Mouse (Mus musculus) CH12.LX (cell line): ENCODE measurements around the gene Map3k14. TPM values are rescaled to one million over a fixed set of nuclear protein-coding genes. Genes with fewer than 3 reads are reported as not detected.

Experiments
- DNase-seq: peaks from one replicate; pipeline ENCODE4 v3.0.0-alpha.2; 2013; ENCODE audit errors: extremely low read depth
- H3K27ac ChIP-seq: 2 replicates; pipeline ENCODE4 v1.5.1; 2012; ENCODE audit warnings: low read depth, mild to moderate bottlenecking, control low read depth, moderate library complexity; ENCODE audit not compliant: insufficient read depth
- H3K27me3 ChIP-seq: replicated peaks from 2 replicates; pipeline ENCODE3; 2012; ENCODE audit warnings: inconsistent platforms
- H3K36me3 ChIP-seq, 2 experiments: replicated peaks in 1 of 2; 2 replicates each; pipeline versions ENCODE3 to v1.6.1; 2012; ENCODE audit warnings: inconsistent platforms in 1 of 2, low read length in 1 of 2, mild to moderate bottlenecking in 1 of 2, mixed read lengths in 1 of 2, moderate library complexity in 1 of 2; ENCODE audit not compliant: control insufficient read depth in 1 of 2, insufficient read depth in 1 of 2
- H3K4me1 ChIP-seq, 2 experiments: 2 replicates each; pipeline ENCODE4 v1.6.1; 2012; ENCODE audit warnings: inconsistent platforms in 1 of 2, moderate library complexity in 1 of 2; ENCODE audit not compliant: insufficient read depth in 2 of 2, control insufficient read depth in 1 of 2
- H3K4me2 ChIP-seq: 2 replicates; pipeline ENCODE4 v1.6.1; 2012; ENCODE audit warnings: low read depth, mild to moderate bottlenecking, control low read depth; ENCODE audit not compliant: poor library complexity, insufficient read depth, severe bottlenecking
- H3K4me3 ChIP-seq, 3 experiments: fragments of 150-350 bp in 1 of 3; sonication (generic) in 1 of 3; replicated peaks in 1 of 3; 2 replicates each; pipeline versions ENCODE3 to v1.5.1; 2011 to 2012; ENCODE audit warnings: low read depth in 2 of 3, low read length in 2 of 3, mild to moderate bottlenecking in 2 of 3, moderate library complexity in 2 of 3, control low read depth in 1 of 3, improper control_type of control experiment in 1 of 3, inconsistent platforms in 1 of 3, mixed read lengths in 1 of 3; ENCODE audit not compliant: poor library complexity in 1 of 3
- H3K79me2 ChIP-seq: replicated peaks from 2 replicates; pipeline ENCODE4 v1.6.1; 2012; ENCODE audit warnings: mild to moderate bottlenecking, moderate library complexity; ENCODE audit not compliant: control insufficient read depth, poor library complexity, insufficient read depth, severe bottlenecking; ENCODE audit errors: extremely low read depth
- H3K9ac ChIP-seq: 2 replicates; pipeline ENCODE4 v1.6.1; 2012; ENCODE audit warnings: low read depth, mild to moderate bottlenecking, control low read depth, moderate library complexity; ENCODE audit not compliant: insufficient read depth
- H3K9me3 ChIP-seq: replicated peaks from 2 replicates; pipeline ENCODE3; 2012; ENCODE audit warnings: low read length, inconsistent platforms, mixed read lengths
- BHLHE40 ChIP-seq: IDR thresholded peaks from 2 replicates; pipeline ENCODE4 v1.6.1; 2011; ENCODE audit warnings: mild to moderate bottlenecking, low read depth, low read length, improper control_type of control experiment
- CHD1 ChIP-seq: IDR thresholded peaks from 2 replicates; pipeline ENCODE4 v1.6.1; 2012; ENCODE audit warnings: low read depth, low read length, improper control_type of control experiment, inconsistent platforms
- CHD2 ChIP-seq: IDR thresholded peaks from 2 replicates; pipeline ENCODE4 v1.6.1; 2011; ENCODE audit warnings: low read length, improper control_type of control experiment
- CTCF ChIP-seq, 2 experiments: IDR thresholded peaks in 1 of 2; conservative IDR thresholded peaks in 1 of 2; 2 replicates each; pipeline ENCODE4 v1.5.1; 2011 to 2012; ENCODE audit warnings: low read depth in 2 of 2, low read length in 2 of 2, improper control_type of control experiment in 1 of 2, inconsistent platforms in 1 of 2, mild to moderate bottlenecking in 1 of 2, moderate library complexity in 1 of 2
- E2F4 ChIP-seq: IDR thresholded peaks from 2 replicates; pipeline ENCODE4 v1.6.1; 2011; ENCODE audit warnings: low read depth, low read length, improper control_type of control experiment; ENCODE audit not compliant: insufficient replicate concordance
- ELF1 ChIP-seq: IDR thresholded peaks from 2 replicates; pipeline ENCODE4 v1.6.1; 2014; ENCODE audit warnings: low read depth, mild to moderate bottlenecking, inconsistent platforms, low read length, improper control_type of control experiment
- EP300 ChIP-seq: IDR thresholded peaks from 2 replicates; pipeline ENCODE4 v1.6.1; 2011; ENCODE audit warnings: low read length, improper control_type of control experiment
- ETS1 ChIP-seq: conservative IDR thresholded peaks from 2 replicates; pipeline ENCODE4 v1.6.1; 2012; ENCODE audit warnings: low read depth, mild to moderate bottlenecking, inconsistent platforms, low read length, improper control_type of control experiment, moderate library complexity
- GABPA ChIP-seq: IDR thresholded peaks from 2 replicates; pipeline ENCODE4 v1.6.1; 2012; ENCODE audit warnings: low read depth, low read length, improper control_type of control experiment, inconsistent platforms; ENCODE audit not compliant: insufficient replicate concordance
- HCFC1 ChIP-seq: IDR thresholded peaks from 2 replicates; pipeline ENCODE4 v1.6.1; 2012; ENCODE audit warnings: low read depth, mild to moderate bottlenecking, inconsistent platforms, low read length, improper control_type of control experiment
- IRF4 ChIP-seq: IDR thresholded peaks from 2 replicates; pipeline ENCODE4 v1.6.1; 2014; ENCODE audit warnings: low read depth, mild to moderate bottlenecking, inconsistent platforms, low read length, improper control_type of control experiment
- JUN ChIP-seq: IDR thresholded peaks from 2 replicates; pipeline ENCODE4 v1.6.1; 2011; ENCODE audit warnings: low read depth, mild to moderate bottlenecking, low read length, improper control_type of control experiment, moderate library complexity; ENCODE audit not compliant: insufficient read depth
- KAT2A ChIP-seq: IDR thresholded peaks from 2 replicates; pipeline ENCODE4 v1.6.1; 2012; ENCODE audit warnings: low read length, improper control_type of control experiment, inconsistent platforms; ENCODE audit not compliant: insufficient replicate concordance
- MAFK ChIP-seq: IDR thresholded peaks from 2 replicates; pipeline ENCODE4 v1.6.1; 2011; ENCODE audit warnings: low read length, improper control_type of control experiment; ENCODE audit not compliant: insufficient replicate concordance
- MAX ChIP-seq: IDR thresholded peaks from 2 replicates; pipeline ENCODE4 v1.6.1; 2011; ENCODE audit warnings: low read length, improper control_type of control experiment
- MAZ ChIP-seq: IDR thresholded peaks from 2 replicates; pipeline ENCODE4 v1.6.1; 2012; ENCODE audit warnings: low read depth, mild to moderate bottlenecking, inconsistent platforms, low read length, improper control_type of control experiment, moderate library complexity
- MEF2A ChIP-seq: IDR thresholded peaks from 2 replicates; pipeline ENCODE4 v1.6.1; 2014; ENCODE audit warnings: low read depth, mild to moderate bottlenecking, inconsistent platforms, low read length, improper control_type of control experiment, borderline replicate concordance
- MXI1 ChIP-seq: IDR thresholded peaks from 2 replicates; pipeline ENCODE4 v1.6.1; 2011; ENCODE audit warnings: mild to moderate bottlenecking, low read depth, low read length, improper control_type of control experiment
- MYC ChIP-seq: IDR thresholded peaks from 2 replicates; pipeline ENCODE4 v1.6.1; 2011; ENCODE audit warnings: low read depth, mild to moderate bottlenecking, improper control_type of control experiment, low read length
- NELFE ChIP-seq: IDR thresholded peaks from 2 replicates; pipeline ENCODE4 v1.6.1; 2011; ENCODE audit warnings: low read depth, low read length, improper control_type of control experiment
- NRF1 ChIP-seq: IDR thresholded peaks from 2 replicates; pipeline ENCODE4 v1.6.1; 2014; ENCODE audit warnings: low read depth, mild to moderate bottlenecking, inconsistent platforms, low read length, improper control_type of control experiment, moderate library complexity
- PAX5 ChIP-seq: IDR thresholded peaks from 2 replicates; pipeline ENCODE4 v1.6.1; 2012; ENCODE audit warnings: low read length, inconsistent platforms, mixed read lengths
- POLR2A ChIP-seq: IDR thresholded peaks from 2 replicates; pipeline ENCODE4 v1.6.1; 2011; ENCODE audit warnings: low read depth, mild to moderate bottlenecking, improper control_type of control experiment, low read length
- POLR2AphosphoS2 ChIP-seq: IDR thresholded peaks from 2 replicates; pipeline ENCODE4 v1.6.1; 2011; ENCODE audit warnings: low read depth, low read length, improper control_type of control experiment
- RAD21 ChIP-seq: IDR thresholded peaks from 2 replicates; pipeline ENCODE4 v1.6.1; 2011; ENCODE audit warnings: low read depth, mild to moderate bottlenecking, low read length, improper control_type of control experiment, moderate library complexity
- RCOR1 ChIP-seq: conservative IDR thresholded peaks from 2 replicates; pipeline ENCODE4 v1.6.1; 2012; ENCODE audit warnings: low read depth, mild to moderate bottlenecking, inconsistent platforms, low read length, improper control_type of control experiment
- SIN3A ChIP-seq: IDR thresholded peaks from 2 replicates; pipeline ENCODE4 v1.6.1; 2012; ENCODE audit warnings: low read length, improper control_type of control experiment, inconsistent platforms
- SMC3 ChIP-seq: IDR thresholded peaks from 2 replicates; pipeline ENCODE4 v1.6.1; 2011; ENCODE audit warnings: low read depth, low read length, improper control_type of control experiment
- UBTF ChIP-seq: IDR thresholded peaks from 2 replicates; pipeline ENCODE4 v1.6.1; 2012; ENCODE audit warnings: low read depth, mild to moderate bottlenecking, inconsistent platforms, low read length, improper control_type of control experiment, moderate library complexity
- USF1 ChIP-seq: IDR thresholded peaks from 2 replicates; pipeline ENCODE4 v1.6.1; 2014; ENCODE audit warnings: low read depth, mild to moderate bottlenecking, inconsistent platforms, low read length, improper control_type of control experiment
- USF2 ChIP-seq: conservative IDR thresholded peaks from 2 replicates; pipeline ENCODE4 v1.6.1; 2011; ENCODE audit warnings: low read depth, low read length, improper control_type of control experiment
- ZC3H11A ChIP-seq: IDR thresholded peaks from 2 replicates; pipeline ENCODE4 v1.6.1; 2012; ENCODE audit warnings: low read depth, mild to moderate bottlenecking, inconsistent platforms, low read length, improper control_type of control experiment
- ZKSCAN1 ChIP-seq: IDR thresholded peaks from 2 replicates; pipeline ENCODE4 v1.6.1; 2012; ENCODE audit warnings: low read depth, inconsistent platforms, low read length, improper control_type of control experiment, borderline replicate concordance
- ZMIZ1 ChIP-seq: IDR thresholded peaks from 2 replicates; pipeline ENCODE4 v1.6.1; 2012; ENCODE audit warnings: low read depth, mild to moderate bottlenecking, inconsistent platforms, low read length, improper control_type of control experiment
- dilution Hi-C: fragments of 300-500 bp; cut with MboI; formaldehyde crosslinking; loops from 2 replicates; pipeline ENCODE4 v1.14.3; 2020; ENCODE audit warnings: low sequenced_read_pairs; ENCODE audit not compliant: extremely low pct_unique_long_range_greater_than_20kb, extremely low pct_ligation_motif_present
- in situ Hi-C: fragments of 300-500 bp; cut with MboI; formaldehyde crosslinking; loops from 3 replicates; pipeline ENCODE4 v1.14.3; 2019; ENCODE audit warnings: low sequenced_read_pairs, low pct_ligation_motif_present, low pct_unique_long_range_greater_than_20kb, mixed read lengths
- polyA plus RNA-seq: library from polyadenylated mRNA; unstranded; fragments of >175 nt; gene quantifications from 2 replicates; pipeline ENCODE4 v1.2.1, GENCODE M21; 2012; ENCODE audit warnings: low read depth; ENCODE audit not compliant: insufficient read length
- total RNA-seq, 2 experiments: library from RNA; depleted of rRNA; stranded (reverse); fragments of 300-350 nt in 1 of 2; fragments of >200 nt in 1 of 2; gene quantifications; 2 replicates each; pipeline ENCODE4 v1.2.3; 2012 to 2014

Map3k14 gene
- total and polyA plus RNA-seq, 3 experiments: 4.5 to 11.2 (median 9.9) TPM

DNA sequence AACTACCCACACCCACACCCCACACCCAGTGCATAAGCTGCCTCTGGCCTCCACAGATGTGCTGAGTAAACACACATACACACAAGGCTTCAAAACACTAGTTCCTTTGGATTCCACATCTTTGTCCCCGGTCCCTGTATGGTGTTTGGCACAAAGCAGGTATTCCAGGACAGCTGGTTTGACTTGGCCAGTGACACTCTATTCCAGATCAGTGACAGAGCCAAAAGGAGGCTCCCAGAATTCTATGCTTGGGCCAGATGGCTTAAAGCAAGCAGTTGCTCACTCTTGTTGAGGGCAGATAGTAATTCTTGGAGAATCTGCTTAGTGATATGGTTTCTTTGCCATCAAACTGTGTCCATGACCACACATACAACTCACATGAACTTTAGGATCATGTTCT lies 32.8 kb downstream of the Map3k14 start:
- no peak overlapping the region for H3K4me3 ChIP-seq
- DNase-seq: no peak
- in situ Hi-C loops: no loop called here
- peaks cover 49 to 89% of the 10 kb centered on the region in 2 experiments for H3K36me3 ChIP-seq
- H3K27ac ChIP-seq: no peak overlapping the region
- dilution Hi-C loops: no loop called here
- no peak overlapping the region for H3K9ac ChIP-seq
- no peaks in the 10 kb centered on the region for H3K79me2 ChIP-seq
- H3K4me2 ChIP-seq: no peak overlapping the region
- TF ChIP-seq HCFC1: no peak
- no peak for TF ChIP-seq IRF4
- TF ChIP-seq SIN3A: no peak
- no peak for TF ChIP-seq KAT2A
- TF ChIP-seq ZC3H11A: no peak
- no peak for TF ChIP-seq MAX
- no peak for TF ChIP-seq MAFK
- no peak for TF ChIP-seq UBTF
- no peak for TF ChIP-seq CHD2
- no peaks in the 10 kb centered on the region for H3K27me3 ChIP-seq
- H3K4me1 ChIP-seq: peaks cover 26 to 71% of the 10 kb centered on the region in 2 experiments
- peaks cover 20% of the 10 kb centered on the region for H3K9me3 ChIP-seq

DNA sequence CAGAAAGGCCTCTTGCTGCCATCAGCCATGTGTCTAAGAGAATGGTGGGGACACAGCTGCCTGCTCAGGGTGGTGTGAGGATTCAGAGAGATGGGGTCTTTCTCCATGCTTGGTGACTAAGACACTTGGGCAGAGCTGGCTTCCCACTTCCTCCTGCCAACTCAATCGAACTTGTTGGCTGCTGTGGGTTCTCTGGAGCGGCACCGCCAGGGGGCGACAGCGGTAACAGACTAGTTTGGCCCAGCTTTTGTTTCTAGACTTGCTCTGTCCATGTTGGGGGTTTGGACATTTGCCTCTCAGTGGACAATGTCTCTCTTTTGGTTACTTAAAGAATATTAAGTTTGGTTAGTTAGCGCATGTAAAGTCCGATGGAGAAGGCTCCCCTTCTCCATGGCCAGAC lies 34.3 kb downstream of the Map3k14 start:
- H3K4me1 ChIP-seq: peaks cover 23 to 62% of the 10 kb centered on the region in 2 experiments
- no peaks in the 10 kb centered on the region for H3K27me3 ChIP-seq
- peak; percentile 86 for DNase-seq
- H3K9me3 ChIP-seq: peaks cover 15% of the 10 kb centered on the region
- dilution Hi-C loops (no loop called here), in situ Hi-C loops (no loop called here)
- peaks cover 45 to 86% of the 10 kb centered on the region in 2 experiments for H3K36me3 ChIP-seq
- no peak overlapping the region for H3K4me3 ChIP-seq
- H3K4me2 ChIP-seq: no peak overlapping the region
- H3K27ac ChIP-seq: no peak overlapping the region
- H3K79me2 ChIP-seq: no peaks in the 10 kb centered on the region
- no peak overlapping the region for H3K9ac ChIP-seq
- TF ChIP-seq NELFE: peak; percentile 57; the same call in 1 of the 2 replicates
- TF ChIP-seq RAD21: peak; percentile 90
- no peak for TF ChIP-seq RCOR1
- TF ChIP-seq CHD1: no peak
- TF ChIP-seq POLR2A: 0 out of 2 replicates have a peak, but pooled peaks have one; percentile 14
- no peak for TF ChIP-seq MAX
- no peak for TF ChIP-seq JUN
- no peak; the same call in 1 of the 2 replicates for TF ChIP-seq BHLHE40
- TF ChIP-seq MYC: no peak
- no peak for TF ChIP-seq ETS1
- TF ChIP-seq MAZ: peak; percentile 63; the same call in 1 of the 2 replicates
- TF ChIP-seq PAX5: no peak
- no peak for TF ChIP-seq USF2
- TF ChIP-seq ZMIZ1: no peak
- TF ChIP-seq USF1: no peak
- TF ChIP-seq POLR2AphosphoS2: no peak
- TF ChIP-seq SIN3A: no peak
- no peak for TF ChIP-seq NRF1
- peak; percentile 66 for TF ChIP-seq ELF1
- TF ChIP-seq MEF2A: no peak
- peak; percentile 86 for TF ChIP-seq ZC3H11A
- peak; percentile 100 for TF ChIP-seq SMC3
- TF ChIP-seq IRF4: peak; percentile 80
- no peak for TF ChIP-seq GABPA
- no peak for TF ChIP-seq MXI1
- TF ChIP-seq UBTF: no peak
- TF ChIP-seq E2F4: no peak
- TF ChIP-seq CHD2: no peak
- peak; percentile 92 to 99 for TF ChIP-seq CTCF (conservative IDR thresholded peaks at IDR 0.05 in 1 of 2, IDR thresholded peaks at IDR 0.05 in 1 of 2; ENCODE audit: low read depth in 2 of 2, low read length in 2 of 2)
- no peak for TF ChIP-seq ZKSCAN1
- no peak for TF ChIP-seq EP300
